Mouse (Mus musculus) c-Kit-positive CD71-positive TER-119-positive erythroid progenitor cells, embryonic 14.5 days (primary cell): ENCODE results near the gene Zbtb32.

ENCODE experiments used
- DNase-seq: peaks from one replicate; pipeline ENCODE4 v3.0.0-alpha.2; 2013; ENCODE audit warnings: low spot score

Zbtb32 gene

GRCm38 (mm10) chr7:30566033-30566432 is 32.7 kb downstream of the Zbtb32 start:
- no peak for DNase-seq

DNA sequence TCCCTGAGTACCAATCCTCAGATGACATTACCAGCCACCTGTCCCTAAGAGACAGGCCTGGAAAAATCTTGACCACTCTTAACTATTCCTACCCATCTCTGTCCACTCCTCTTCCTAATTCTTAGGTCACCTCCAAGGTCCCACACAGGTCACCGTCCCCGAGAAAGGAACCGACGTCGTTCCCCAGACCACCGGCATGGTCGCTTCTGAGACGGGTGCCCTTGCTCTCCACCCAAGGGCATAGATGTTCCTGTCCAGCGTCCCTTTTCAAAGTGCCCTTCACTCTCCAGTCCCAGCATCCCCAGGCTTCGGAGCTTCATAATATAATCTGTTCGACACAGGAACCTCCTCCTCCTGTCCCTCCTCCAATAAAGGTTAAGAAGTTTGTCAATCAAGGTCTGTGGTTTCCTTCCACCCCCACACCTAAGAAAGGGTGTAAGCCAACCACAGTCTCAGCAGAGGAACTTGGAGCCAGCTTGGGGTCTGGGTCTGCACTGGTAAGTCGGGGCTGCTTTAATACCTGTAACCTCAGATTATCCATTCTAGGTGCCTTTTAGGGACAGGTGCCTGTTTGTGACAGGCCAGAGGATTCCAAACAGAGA is 33.6 kb downstream of the Zbtb32 start, which contains the start of gene Igflr1:
Gene Igflr1 (plus strand): TSS at position 458 of the 602 bp plus-strand sequence.
- DNase-seq, result no peak

DNA sequence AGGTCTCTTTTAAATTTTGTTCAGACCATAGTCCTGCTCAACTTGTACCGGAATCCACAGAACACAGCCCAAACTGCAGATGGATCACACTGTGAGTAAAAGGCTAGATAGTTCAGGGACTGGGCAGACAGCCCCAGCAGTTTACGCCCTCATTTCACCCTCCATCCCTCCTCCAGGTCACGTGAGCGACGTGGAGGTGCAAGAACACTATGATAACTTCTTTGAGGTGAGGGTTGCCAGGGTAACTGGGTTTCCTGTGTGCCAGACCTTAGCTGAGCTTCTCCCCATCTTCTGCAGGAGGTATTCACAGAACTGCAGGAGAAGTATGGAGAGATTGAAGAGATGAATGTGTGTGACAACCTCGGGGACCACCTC is 34.8 kb downstream of the Zbtb32 start:
- DNase-seq, result no peak

DNA sequence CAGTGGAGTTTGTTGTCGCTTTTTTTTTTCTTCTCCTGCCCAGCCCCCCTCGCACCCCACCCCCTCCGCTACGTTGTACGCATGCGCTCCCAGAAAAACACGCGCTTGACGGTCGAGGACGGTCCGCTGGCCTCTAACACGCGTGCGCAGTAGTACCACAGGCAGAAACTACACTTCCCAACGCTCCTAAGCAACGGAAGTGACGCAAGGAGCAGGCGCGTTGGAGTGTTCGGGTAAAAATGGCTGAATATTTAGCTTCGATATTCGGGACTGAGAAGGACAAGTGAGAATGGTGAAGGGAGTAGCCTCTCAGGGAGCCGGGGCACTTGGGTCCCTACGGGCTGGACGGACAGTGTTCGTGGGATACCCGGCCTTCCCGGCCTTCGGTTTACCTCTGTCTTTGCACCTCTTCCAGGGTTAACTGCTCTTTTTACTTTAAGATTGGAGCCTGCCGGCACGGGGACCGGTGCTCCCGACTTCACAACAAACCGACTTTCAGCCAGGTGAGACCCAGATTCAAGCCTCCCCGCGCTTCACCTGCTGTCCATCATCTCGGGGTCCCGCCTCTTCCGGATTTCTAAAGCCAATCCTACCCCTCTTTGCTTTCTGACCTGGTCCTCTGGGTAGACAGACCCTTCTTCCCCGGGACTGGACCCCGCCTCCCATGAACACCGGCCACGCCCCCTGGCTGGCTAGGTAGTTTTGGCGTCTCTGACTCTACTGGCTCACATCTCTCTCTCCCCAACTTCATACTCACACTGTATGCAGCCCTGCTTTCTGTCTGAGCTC is 35.4 kb downstream of the Zbtb32 start, which contains the start of the genes U2af1l4, Gm49396 and Psenen:
Gene U2af1l4 (plus strand): TSS at position 185 of the 789 bp plus-strand sequence.
Gene Gm49396 (plus strand): TSS at position 228 of the 789 bp plus-strand sequence.
Gene Psenen (minus strand): TSS at position 511 of the 789 bp plus-strand sequence.
- DNase-seq, result peak; percentile 98

GRCm38 (mm10) chr7:30562526-30563116 is 36.1 kb downstream of the Zbtb32 start:
- DNase-seq, result peak; percentile 28

- no peak for DNase-seq
Observed at GRCm38 (mm10) chr7:30560296-30560695, 38.4 kb downstream of the Zbtb32 start.

GRCm38 (mm10) chr7:30559443-30559954 is 39.2 kb downstream of the Zbtb32 start, which contains the start of gene Lin37:
Gene Lin37 (minus strand): TSS chr7:30559838.
- peak; percentile 94 for DNase-seq

GRCm38 (mm10) chr7:30558656-30559442 is 39.9 kb downstream of the Zbtb32 start:
- DNase-seq, result peak; percentile 44

- no peak for DNase-seq
Observed at GRCm38 (mm10) chr7:30557901-30558514, 40.7 kb downstream of the Zbtb32 start.

DNA sequence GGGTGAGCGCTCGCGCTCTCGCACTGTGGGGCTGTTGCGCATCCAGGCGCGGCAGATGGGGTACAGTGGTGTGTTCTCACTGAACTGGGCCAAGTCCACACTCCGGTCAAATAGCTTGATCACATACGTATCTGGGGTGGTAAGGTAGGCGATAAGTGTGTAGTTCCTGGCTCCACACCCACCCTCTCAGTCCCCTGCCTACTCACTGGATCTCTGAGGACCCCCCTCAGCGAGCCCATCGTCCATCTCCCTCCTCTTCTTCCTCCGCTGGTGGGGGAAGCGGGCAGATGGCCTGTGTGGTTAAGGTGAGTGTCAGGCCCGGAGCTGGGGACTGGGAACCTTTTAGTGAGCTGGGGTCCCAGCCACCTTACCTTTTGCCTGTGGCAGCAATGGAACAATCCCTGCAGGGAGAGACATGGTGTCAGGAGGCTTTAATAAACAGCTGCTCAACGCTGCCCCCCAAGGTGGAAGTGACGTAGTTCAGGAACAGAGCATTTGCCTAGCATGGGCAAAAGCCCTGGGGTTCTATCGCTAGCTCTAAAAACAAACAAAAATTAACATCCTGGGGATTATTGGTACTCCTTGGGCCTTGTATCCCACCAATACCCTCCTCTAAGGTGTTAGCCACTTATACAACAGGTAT is 41.7 kb downstream of the Zbtb32 start:
- DNase-seq, result no peak

DNA sequence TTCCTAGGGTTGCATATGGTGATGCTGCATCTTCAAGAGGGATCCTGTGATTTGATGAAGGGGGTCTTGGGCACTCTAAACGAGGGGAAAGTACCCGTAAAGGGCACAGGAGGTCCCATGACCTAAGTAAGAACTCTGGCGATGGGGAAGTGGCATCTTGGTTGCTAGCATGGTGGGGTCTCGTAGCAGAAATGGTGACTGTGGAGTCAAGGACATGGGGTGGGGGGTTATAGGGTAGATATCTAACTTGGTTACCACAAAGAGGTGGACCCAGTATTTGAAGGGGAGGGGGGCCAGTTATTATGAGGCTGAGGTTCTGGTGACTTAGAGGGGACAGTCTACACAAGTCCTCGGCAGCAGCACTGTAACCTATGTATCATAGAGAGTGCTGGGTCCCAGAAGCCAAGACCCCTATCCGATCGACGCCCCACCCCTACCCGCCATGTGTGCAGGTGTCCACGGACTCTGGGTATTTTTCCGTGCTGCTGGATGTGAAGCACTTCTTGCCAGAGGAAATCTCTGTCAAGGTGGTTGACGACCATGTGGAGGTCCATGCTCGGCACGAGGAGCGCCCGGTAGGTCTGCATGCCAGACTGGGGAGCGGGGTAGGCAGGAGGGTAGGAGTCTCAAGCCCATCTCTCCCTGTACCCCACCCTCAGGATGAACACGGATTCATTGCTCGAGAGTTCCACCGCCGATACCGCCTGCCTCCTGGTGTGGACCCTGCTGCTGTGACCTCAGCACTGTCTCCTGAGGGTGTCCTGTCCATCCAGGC is 44.7 kb downstream of the Zbtb32 start:
- no peak for DNase-seq

DNA sequence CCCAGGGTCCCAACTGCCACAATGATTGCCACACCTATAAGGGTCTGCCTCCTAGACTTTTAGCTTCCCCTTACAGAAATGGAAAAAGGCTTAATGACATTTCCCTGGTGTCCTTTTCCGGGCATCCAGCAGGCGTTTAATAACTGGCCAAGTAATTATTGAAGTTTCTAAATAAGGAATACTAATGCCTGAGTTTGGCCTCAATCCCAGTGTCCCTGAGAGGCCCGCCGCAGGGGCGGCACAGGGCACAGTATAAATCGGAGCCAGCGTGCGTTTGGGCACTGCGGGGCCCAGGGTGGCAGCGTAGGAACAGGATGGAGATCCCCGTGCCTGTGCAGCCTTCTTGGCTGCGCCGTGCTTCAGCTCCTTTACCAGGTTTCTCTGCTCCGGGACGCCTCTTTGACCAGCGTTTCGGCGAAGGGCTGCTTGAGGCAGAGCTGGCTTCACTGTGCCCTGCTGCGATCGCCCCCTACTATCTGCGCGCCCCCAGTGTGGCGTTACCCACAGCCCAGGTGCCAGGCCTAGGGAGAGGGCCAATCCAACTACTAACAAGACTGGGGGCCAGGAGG is 45.6 kb downstream of the Zbtb32 start:
- no peak for DNase-seq

- DNase-seq, result peak; percentile 99
Observed at GRCm38 (mm10) chr7:30552102-30553020, 46.3 kb downstream of the Zbtb32 start, which contains the start of the genes Hspb6 and Proser3. Gene Hspb6 (plus strand): TSS chr7:30552178. Gene Proser3 (minus strand): TSS chr7:30552299.

- no peak for DNase-seq
Observed at GRCm38 (mm10) chr7:30551445-30552101, 47.1 kb downstream of the Zbtb32 start.

DNA sequence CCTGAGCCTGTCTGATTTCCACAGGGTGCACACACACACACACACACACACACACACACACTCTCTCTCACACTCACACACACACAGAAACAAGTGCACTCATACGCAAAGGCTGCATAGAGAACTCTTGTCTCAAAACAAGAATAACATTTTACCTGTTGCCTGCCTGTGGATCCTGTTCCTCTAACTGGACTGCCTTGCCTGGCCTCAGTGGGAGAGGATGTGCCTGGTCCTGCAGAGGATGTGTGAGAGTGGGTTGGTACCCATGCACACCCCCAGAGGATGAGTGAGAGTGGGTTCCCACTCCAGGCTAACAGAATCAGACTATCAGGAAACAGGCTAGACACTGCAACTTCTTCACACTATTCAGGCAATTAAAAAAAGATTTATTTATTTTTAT is 48.1 kb downstream of the Zbtb32 start:
- DNase-seq, result no peak

DNA sequence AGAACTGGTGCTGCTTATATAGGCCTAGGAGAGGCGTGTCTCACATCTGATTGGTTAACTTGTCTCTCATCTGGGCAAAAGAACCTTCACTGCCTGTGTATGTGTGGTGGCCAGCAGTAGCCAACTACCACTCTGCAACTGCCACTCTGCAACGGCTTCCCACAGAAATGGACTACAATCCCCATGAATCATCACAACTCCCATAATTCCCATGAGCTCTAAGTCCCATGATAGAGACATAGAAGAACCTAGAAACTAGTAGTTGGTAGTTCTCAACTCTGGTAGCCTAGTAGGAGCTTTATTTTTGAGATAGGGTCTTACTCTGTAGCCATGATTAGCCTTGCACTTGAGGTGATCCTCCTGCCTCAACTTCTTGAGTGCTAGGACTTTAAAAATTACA is 48.8 kb downstream of the Zbtb32 start:
- DNase-seq, result no peak

DNA sequence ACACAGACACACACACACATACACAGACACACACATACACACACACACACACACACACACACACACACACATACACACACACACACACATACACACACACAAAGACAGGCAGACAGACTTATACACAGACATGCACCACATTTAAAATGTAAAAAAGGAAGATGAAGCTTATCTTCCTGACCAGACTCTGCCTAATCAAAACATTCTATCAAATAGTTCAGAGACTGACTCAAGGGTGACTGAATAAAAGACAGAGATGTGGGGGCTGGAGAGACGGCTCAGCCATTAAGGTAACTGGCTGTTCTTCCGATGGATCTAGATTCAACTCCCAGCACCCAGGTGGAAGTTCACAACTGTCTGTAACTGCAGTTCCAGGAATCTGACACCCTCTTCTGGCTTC is 54.4 kb downstream of the Zbtb32 start:
- DNase-seq, result no peak

DNA sequence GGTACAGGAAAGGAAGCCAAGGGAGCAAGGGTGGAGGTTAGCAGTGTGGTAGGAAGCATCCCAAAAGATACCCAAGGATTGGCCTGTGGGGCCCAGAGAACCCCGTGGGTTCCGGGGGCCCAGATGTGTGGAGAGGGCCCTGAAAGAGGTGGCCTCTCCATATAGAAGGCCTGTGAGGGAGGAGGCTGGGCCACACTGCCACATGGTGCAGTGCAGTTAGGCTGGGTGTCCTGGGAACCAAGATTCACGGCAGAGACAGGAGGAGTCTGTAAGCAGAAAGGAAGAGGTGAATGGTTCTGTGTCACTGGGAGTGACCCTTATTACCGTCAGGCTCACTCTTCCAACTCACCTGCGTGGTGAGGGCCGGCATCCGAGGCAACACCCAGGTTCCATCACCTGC is 58.1 kb downstream of the Zbtb32 start:
- no peak for DNase-seq
